Mouse (Mus musculus) CH12.LX (cell line): ENCODE measurements around the gene Foxk1.

Source experiments
- CTCF ChIP-seq, 2 experiments: IDR thresholded peaks in 1 of 2; conservative IDR thresholded peaks in 1 of 2; 2 replicates each; pipeline ENCODE4 v1.5.1; 2011 to 2012; ENCODE audit warnings: low read depth in 2 of 2, low read length in 2 of 2, improper control_type of control experiment in 1 of 2, inconsistent platforms in 1 of 2, mild to moderate bottlenecking in 1 of 2, moderate library complexity in 1 of 2
- NELFE ChIP-seq: IDR thresholded peaks from 2 replicates; pipeline ENCODE4 v1.6.1; 2011; ENCODE audit warnings: low read depth, low read length, improper control_type of control experiment
- POLR2A ChIP-seq: IDR thresholded peaks from 2 replicates; pipeline ENCODE4 v1.6.1; 2011; ENCODE audit warnings: low read depth, mild to moderate bottlenecking, improper control_type of control experiment, low read length

DNA sequence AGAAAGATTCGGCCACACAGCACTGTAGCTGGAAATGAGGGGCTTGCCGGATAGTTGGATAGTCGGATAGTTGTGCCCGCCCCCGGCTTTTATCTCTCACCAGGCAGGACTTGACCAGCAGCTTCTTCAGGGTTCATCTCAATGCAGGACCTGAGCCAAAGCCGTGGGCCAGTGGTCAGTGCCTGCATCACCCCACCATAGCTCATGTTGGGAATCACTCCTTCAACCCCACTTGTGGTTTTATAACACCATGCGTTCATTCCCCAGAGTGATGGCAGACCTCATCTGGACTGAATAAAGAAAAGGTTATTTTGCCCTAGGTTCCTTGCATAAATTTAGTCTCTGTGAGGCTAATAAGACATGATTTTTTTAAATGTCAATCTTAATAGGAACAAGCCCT is 9.1 kb downstream of the Foxk1 start:
- TF ChIP-seq POLR2A (no peak), CTCF (conservative IDR thresholded peaks at IDR 0.05 in 1 of 2, IDR thresholded peaks at IDR 0.05 in 1 of 2; ENCODE audit: low read depth in 2 of 2, low read length in 2 of 2) (no peak), NELFE (no peak)
